Mouse (Mus musculus): ENCODE measurements around the gene Sh3glb2.

DNA sequence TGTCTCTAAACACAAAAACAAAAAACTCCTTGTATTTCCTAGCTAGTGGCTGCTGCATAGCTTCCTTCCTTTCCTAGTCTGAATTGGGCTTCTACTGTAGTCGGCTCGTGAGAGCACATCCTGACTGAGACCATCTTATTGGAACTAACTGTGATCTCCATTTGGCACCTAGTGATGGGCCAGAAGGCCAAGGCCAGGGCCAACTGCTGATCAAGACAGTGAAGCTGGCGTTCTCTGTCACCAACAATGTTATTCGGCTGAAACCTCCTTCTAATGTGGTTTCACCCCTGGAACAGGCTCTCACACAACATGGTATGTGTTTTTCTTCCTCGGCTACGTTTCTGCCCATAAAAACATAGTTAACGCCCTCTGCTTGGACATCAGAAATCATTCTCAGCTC lies 31.9 kb downstream of the Sh3glb2 start:
- TF ChIP-seq CTCF (IDR thresholded peaks at IDR 0.05; ENCODE audit: borderline replicate concordance, extremely low read depth, insufficient read depth, insufficient read length) = no peak
- TF ChIP-seq POLR2A (IDR thresholded peaks at IDR 0.05; ENCODE audit: borderline replicate concordance, extremely low read depth, insufficient read depth, insufficient read length, poor library complexity, severe bottlenecking) = no peak

All from brain, embryonic 14.5 days (tissue).